Mouse (Mus musculus): ENCODE data around the gene Inpp4b. TPM values are rescaled to one million over a fixed set of nuclear protein-coding genes. Genes with fewer than 3 reads are reported as not detected.

The Inpp4b gene
- polyA plus RNA-seq, 1 experiment from 2014 or later: 9.1 TPM

DNA sequence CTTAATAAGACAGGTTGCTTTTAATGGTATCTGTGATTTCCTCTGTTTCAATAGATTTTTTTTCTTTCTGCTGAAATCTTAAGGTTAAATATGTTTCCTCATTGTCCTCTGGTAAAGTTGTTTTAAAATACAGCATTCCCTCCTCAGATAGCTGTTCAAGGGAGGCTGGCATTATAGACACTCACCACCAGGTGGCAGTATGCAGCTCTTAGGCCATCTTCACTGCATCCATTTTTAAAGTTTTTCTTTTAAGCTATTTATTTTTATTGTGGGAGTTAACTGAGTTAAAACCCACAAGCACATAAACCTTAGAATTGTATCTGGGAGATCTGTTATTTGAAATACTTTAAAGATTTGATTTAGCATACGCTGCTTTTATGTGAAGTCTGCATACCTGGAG lies 7.1 kb downstream of the Inpp4b start:
- Histone ChIP-seq H3K4me3 (replicated peaks; ENCODE audit: low read depth, low read length) (no peak overlapping the region), H3K4me1 (replicated peaks; ENCODE audit: insufficient read depth, low read length) (no peaks in the 10 kb centered on the region), H3K4me2 (ENCODE audit: low read length) (no peak overlapping the region), H3K36me3 (ENCODE audit: insufficient read depth, low read length) (no peaks in the 10 kb centered on the region), H3K9ac (ENCODE audit: low read depth, low read length) (no peak overlapping the region), H3K27me3 (ENCODE audit: insufficient read depth, low read length) (no peaks in the 10 kb centered on the region), H3K27ac (no peak overlapping the region), H3K9me3 (replicated peaks; ENCODE audit: low read length) (no peaks in the 10 kb centered on the region)
- DNase-seq (ENCODE audit: low spot score) (peak; percentile 75), ATAC-seq (replicated peaks; ENCODE audit: low FRiP score, low read depth) (no peak)
- 74% methylated on average over 1 of the region's 1 CpGs for WGBS
- peak; percentile 90 for TF ChIP-seq CTCF (IDR thresholded peaks at IDR 0.05; ENCODE audit: low read depth)

DNA sequence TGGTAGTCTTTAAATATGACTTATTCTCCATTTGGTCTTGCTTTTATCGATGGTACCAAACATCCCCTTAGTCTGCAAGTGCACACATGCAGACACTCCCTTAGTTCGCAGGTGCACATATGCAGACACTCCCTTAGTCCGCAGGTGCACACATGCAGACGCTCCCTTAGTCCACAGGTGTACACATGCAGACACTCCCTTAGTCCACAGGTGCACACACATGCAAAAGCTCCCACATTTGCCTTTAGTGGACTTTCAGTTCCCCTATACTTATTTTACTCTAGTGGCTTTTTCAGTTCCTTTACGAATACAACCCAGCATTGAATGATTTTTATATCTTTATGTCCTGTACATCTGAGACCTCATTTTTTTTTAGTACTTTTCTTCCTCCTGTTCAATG lies 11.1 kb downstream of the Inpp4b start:
- H3K4me3 ChIP-seq (replicated peaks; ENCODE audit: low read depth, low read length): no peak overlapping the region
- 90% methylated on average over 5 of the region's 5 CpGs for WGBS
- no peaks in the 10 kb centered on the region for H3K36me3 ChIP-seq (ENCODE audit: insufficient read depth, low read length)
- no peak overlapping the region for H3K9ac ChIP-seq (ENCODE audit: low read depth, low read length)
- no peaks in the 10 kb centered on the region for H3K27me3 ChIP-seq (ENCODE audit: insufficient read depth, low read length)
- TF ChIP-seq CTCF (IDR thresholded peaks at IDR 0.05; ENCODE audit: low read depth): no peak
- ATAC-seq (replicated peaks; ENCODE audit: low FRiP score, low read depth): no peak
- no peak for DNase-seq (ENCODE audit: low spot score)
- H3K4me1 ChIP-seq (replicated peaks; ENCODE audit: insufficient read depth, low read length): no peaks in the 10 kb centered on the region
- H3K27ac ChIP-seq: no peak overlapping the region
- H3K4me2 ChIP-seq (ENCODE audit: low read length): no peak overlapping the region
- no peaks in the 10 kb centered on the region for H3K9me3 ChIP-seq (replicated peaks; ENCODE audit: low read length)

DNA sequence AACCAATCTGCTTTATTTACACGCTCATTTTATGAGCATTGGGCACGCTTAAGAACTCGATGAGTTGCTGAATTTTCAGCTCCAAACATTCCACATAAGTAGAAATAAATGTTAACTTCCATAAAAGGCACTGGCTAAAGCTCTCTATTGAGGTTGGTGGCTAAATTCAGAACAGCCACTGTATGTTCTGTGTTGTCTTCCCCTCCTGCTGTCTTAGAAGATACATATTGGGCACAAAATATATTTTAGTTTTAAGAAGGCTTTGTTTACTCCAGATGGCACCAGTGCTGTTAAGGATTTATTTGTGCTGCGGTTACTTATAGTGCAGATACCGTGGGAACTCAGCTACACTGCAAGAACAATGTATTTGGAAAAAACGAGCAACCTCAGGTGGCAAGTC lies 15.8 kb downstream of the Inpp4b start:
- Histone ChIP-seq H3K4me3 (replicated peaks; ENCODE audit: low read depth, low read length) (no peak overlapping the region), H3K9ac (ENCODE audit: low read depth, low read length) (no peak overlapping the region), H3K4me2 (ENCODE audit: low read length) (no peak overlapping the region), H3K36me3 (ENCODE audit: insufficient read depth, low read length) (no peaks in the 10 kb centered on the region), H3K9me3 (replicated peaks; ENCODE audit: low read length) (no peaks in the 10 kb centered on the region), H3K4me1 (replicated peaks; ENCODE audit: insufficient read depth, low read length) (no peaks in the 10 kb centered on the region), H3K27me3 (ENCODE audit: insufficient read depth, low read length) (no peaks in the 10 kb centered on the region), H3K27ac (no peak overlapping the region)
- WGBS: 75% methylated on average over 6 of the region's 6 CpGs
- no peak for TF ChIP-seq CTCF (IDR thresholded peaks at IDR 0.05; ENCODE audit: low read depth)
- ATAC-seq (replicated peaks; ENCODE audit: low FRiP score, low read depth) (no peak), DNase-seq (ENCODE audit: low spot score) (peak; percentile 42)

DNA sequence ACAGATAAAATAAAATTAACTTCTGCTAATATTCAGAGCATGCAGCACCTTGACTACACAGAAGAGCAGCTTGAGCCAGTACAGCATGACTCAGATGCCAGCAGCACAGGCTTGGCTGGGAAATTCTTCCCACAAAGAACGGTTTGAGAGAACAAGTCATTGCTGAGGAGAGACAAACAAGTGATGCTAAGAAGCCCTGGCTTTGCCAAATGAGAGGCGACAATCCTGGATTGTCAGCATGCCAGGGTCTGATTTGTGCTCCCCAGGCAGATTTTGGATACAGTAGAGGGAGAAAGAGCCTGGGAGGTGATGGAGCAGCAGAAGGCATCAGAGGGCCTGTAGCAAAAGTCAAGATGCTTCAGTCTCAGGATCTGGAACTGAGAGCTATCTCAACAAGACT lies 18.2 kb downstream of the Inpp4b start:
- WGBS: 74% methylated on average over 2 of the region's 2 CpGs
- no peak for ATAC-seq (replicated peaks; ENCODE audit: low FRiP score, low read depth)
- Histone ChIP-seq H3K4me2 (ENCODE audit: low read length) (no peak overlapping the region), H3K9ac (ENCODE audit: low read depth, low read length) (no peak overlapping the region), H3K27ac (no peak overlapping the region), H3K9me3 (replicated peaks; ENCODE audit: low read length) (no peaks in the 10 kb centered on the region), H3K36me3 (ENCODE audit: insufficient read depth, low read length) (no peaks in the 10 kb centered on the region), H3K27me3 (ENCODE audit: insufficient read depth, low read length) (no peaks in the 10 kb centered on the region), H3K4me3 (replicated peaks; ENCODE audit: low read depth, low read length) (no peak overlapping the region), H3K4me1 (replicated peaks; ENCODE audit: insufficient read depth, low read length) (no peaks in the 10 kb centered on the region)
- DNase-seq (ENCODE audit: low spot score): no peak
- TF ChIP-seq CTCF (IDR thresholded peaks at IDR 0.05; ENCODE audit: low read depth): no peak

DNA sequence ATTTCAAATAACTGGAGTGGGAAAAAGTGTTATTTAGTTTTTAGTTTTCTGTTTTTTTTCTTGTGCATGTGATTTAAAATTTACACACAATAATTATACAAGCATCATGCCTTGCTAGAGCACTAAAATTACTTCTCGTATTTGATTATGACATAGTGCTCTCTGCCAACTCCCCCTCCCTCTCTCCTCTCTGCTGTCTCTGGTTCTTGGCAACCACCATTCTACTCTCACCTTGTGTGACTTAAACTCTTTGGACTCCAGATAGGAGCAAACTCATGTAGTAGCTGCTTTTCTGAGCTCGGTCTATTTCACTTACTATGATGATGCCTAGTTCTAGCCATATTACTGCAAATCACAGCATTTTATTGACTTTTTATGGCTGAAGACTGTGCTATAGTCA lies 18.8 kb downstream of the Inpp4b start:
- Histone ChIP-seq H3K4me2 (ENCODE audit: low read length) (no peak overlapping the region), H3K9me3 (replicated peaks; ENCODE audit: low read length) (no peaks in the 10 kb centered on the region), H3K4me1 (replicated peaks; ENCODE audit: insufficient read depth, low read length) (no peaks in the 10 kb centered on the region), H3K9ac (ENCODE audit: low read depth, low read length) (no peak overlapping the region), H3K27ac (no peak overlapping the region), H3K27me3 (ENCODE audit: insufficient read depth, low read length) (no peaks in the 10 kb centered on the region), H3K36me3 (ENCODE audit: insufficient read depth, low read length) (no peaks in the 10 kb centered on the region), H3K4me3 (replicated peaks; ENCODE audit: low read depth, low read length) (no peak overlapping the region)
- TF ChIP-seq CTCF (IDR thresholded peaks at IDR 0.05; ENCODE audit: low read depth): no peak
- no peak for DNase-seq (ENCODE audit: low spot score)
- 75% methylated on average over 2 of the region's 2 CpGs for WGBS
- no peak for ATAC-seq (replicated peaks; ENCODE audit: low FRiP score, low read depth)

DNA sequence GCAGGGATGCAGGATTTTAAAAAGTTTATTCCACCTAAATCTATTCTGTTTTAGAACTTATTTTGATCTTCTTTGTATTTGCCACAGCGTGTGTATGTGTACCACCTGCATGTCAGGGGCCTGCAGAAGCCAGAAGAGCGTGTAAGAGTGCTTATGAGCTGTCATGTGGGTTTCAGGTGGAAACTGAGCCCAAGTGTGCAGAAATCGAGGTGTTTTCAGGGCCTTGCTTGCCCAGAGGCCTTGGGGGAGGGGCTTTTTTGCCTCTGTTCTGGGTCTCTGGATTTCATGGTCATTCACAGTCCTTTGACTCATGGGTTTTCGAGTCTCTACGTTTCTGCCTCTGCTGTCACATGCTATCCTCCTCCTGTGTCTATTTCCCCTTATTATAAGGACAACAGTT lies 28.3 kb downstream of the Inpp4b start:
- WGBS: 65% methylated on average over 5 of the region's 5 CpGs
- H3K36me3 ChIP-seq (ENCODE audit: insufficient read depth, low read length): no peaks in the 10 kb centered on the region
- no peak overlapping the region for H3K27ac ChIP-seq
- no peak overlapping the region for H3K9ac ChIP-seq (ENCODE audit: low read depth, low read length)
- TF ChIP-seq CTCF (IDR thresholded peaks at IDR 0.05; ENCODE audit: low read depth): no peak
- DNase-seq (ENCODE audit: low spot score): no peak
- H3K9me3 ChIP-seq (replicated peaks; ENCODE audit: low read length): no peaks in the 10 kb centered on the region
- H3K27me3 ChIP-seq (ENCODE audit: insufficient read depth, low read length): no peaks in the 10 kb centered on the region
- no peak overlapping the region for H3K4me3 ChIP-seq (replicated peaks; ENCODE audit: low read depth, low read length)
- no peaks in the 10 kb centered on the region for H3K4me1 ChIP-seq (replicated peaks; ENCODE audit: insufficient read depth, low read length)
- ATAC-seq (replicated peaks; ENCODE audit: low FRiP score, low read depth): no peak
- no peak overlapping the region for H3K4me2 ChIP-seq (ENCODE audit: low read length)

DNA sequence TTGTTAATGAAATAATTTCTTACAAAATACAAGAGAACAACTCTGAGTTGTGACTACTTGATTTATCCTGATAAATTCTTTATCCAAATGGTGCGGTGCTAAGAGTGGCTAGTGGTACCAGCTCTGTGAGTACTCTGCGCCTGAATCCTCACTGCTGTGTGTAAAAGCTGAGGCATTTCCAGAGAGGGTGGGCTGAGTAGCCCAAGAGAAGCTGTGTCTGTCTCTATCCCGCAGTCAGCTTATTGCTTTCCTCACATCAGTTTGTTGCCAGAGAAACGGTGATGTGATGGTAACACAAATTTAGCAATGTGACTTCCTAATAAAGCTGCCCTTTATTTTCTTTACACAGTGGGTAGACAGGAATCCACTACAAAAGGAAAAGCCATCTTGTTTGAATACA lies 29.5 kb downstream of the Inpp4b start:
- H3K36me3 ChIP-seq (ENCODE audit: insufficient read depth, low read length): no peaks in the 10 kb centered on the region
- 81% methylated on average over 4 of the region's 4 CpGs for WGBS
- no peak for ATAC-seq (replicated peaks; ENCODE audit: low FRiP score, low read depth)
- no peak overlapping the region for H3K4me2 ChIP-seq (ENCODE audit: low read length)
- H3K4me1 ChIP-seq (replicated peaks; ENCODE audit: insufficient read depth, low read length): no peaks in the 10 kb centered on the region
- no peak overlapping the region for H3K27ac ChIP-seq
- no peak overlapping the region for H3K4me3 ChIP-seq (replicated peaks; ENCODE audit: low read depth, low read length)
- H3K27me3 ChIP-seq (ENCODE audit: insufficient read depth, low read length): no peaks in the 10 kb centered on the region
- H3K9ac ChIP-seq (ENCODE audit: low read depth, low read length): no peak overlapping the region
- H3K9me3 ChIP-seq (replicated peaks; ENCODE audit: low read length): no peaks in the 10 kb centered on the region
- no peak for DNase-seq (ENCODE audit: low spot score)
- TF ChIP-seq CTCF (IDR thresholded peaks at IDR 0.05; ENCODE audit: low read depth): no peak
